Mouse (Mus musculus): ENCODE results near the gene Kcnb1.

DNA sequence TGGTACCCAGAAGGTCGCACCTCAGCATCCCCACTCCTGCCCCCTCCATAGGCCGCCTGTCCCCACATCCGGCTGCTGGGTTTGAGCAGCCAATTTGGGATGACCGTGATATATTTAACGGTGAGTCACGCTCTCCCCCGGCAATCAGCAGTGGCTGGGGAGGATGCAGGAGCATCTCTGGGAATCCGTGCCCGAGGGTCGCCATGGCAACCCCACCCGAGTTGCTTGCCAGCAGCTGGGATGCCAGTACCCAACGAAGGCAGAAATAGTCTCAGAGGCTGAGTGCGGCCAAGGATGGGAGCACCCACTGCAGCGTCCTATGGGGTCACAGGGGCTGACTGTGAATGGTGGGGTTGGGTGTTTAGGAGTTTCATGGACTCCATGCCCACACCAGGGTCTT, 53.0 kb downstream of the Kcnb1 start:
- TF ChIP-seq GATA1 (IDR thresholded peaks at IDR 0.05; ENCODE audit: low read length), result no peak
- TF ChIP-seq TAL1 (IDR thresholded peaks at IDR 0.05; ENCODE audit: low read length), result no peak

All from erythroblast, embryonic 14.5 days (primary cell).